Mouse (Mus musculus): Measurements from ENCODE around the gene Kng1.
A peak's percentile ranks its signal among the peaks of the same experiment; 100 is the strongest.
"Not testable (repeated sequence)": the region's sequence is repeated elsewhere in the genome, so short reads cannot be mapped to it uniquely, and the experiment has no call there.

The Kng1 gene

DNA sequence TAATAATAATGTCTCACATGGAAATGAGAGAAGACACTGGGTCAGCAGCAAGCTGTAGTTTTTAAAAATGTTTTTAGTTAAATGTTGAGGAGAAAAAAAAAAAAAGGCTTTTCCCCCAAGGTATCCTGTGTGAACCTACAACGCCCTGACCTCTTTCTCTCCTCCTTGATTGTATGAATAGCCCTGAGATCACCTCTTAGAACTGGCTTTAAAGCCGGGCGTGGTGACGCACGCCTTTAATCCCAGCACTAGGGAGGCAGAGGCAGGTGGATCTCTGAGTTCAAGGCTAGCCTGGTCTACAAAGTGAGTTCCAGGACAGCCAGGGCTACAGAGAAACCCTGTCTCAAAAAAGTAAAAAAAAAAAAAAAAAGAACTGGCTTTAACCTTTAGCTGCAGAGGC lies 37.9 kb downstream of the Kng1 start:
- DNase-seq, result not testable (repeated sequence)

DNA sequence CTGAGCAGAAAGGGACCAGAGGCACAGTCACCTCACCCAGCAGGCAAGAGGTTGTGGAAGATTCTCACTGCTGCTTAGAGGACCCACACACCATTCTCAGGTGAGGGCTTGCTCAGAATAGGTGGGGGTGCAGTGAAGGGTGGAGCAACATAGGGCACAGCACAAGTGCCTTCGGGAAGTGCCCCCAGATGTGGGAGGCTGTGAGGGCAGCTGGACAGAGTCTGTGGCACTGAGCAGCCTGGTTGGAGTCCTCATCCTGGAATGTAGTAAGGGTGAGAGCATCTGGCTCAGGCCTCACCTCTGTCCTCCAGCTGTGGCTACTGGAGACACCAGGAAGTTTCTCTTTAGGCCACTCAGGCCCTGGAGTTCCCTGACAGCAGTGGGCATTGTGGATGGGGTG lies 39.2 kb downstream of the Kng1 start:
- not testable (repeated sequence) for DNase-seq

DNA sequence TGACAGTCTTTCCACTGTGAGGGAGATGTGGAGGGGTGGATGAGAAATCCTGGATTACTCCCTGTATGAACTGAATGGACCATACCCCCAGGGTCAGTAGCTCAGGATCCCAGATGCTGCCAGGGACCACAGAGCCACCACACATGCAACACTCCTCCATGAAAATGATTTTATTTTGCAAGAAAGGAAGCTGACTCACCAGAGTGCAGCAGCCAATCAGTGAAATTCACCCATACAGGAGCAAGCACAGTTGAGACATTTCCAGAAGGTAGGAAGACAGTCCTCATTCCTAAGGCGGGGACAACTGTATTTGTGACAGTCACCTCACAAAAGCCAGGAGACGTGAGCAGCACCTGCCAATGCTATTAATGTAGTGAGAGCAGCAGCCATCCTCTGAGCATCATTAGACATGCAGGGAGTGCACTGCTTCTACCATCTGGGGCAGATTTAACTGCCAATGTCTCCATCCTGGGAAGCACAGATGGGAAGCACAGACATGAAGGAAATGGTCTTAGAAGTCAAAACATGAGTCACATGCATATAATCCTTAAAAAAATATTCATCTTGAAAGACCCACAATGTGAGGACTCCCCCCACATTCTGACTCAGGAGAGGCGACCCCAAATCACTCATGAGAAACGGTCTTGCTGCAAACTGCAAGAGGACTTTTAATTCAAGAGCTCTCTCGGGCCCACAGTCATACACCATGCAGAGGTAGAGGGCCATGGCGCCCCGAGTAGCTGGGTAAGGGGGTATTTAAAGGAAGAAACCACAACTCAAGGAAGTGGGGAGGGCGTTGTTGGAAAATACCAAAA lies 39.8 kb downstream of the Kng1 start:
- not testable (repeated sequence) for DNase-seq

DNA sequence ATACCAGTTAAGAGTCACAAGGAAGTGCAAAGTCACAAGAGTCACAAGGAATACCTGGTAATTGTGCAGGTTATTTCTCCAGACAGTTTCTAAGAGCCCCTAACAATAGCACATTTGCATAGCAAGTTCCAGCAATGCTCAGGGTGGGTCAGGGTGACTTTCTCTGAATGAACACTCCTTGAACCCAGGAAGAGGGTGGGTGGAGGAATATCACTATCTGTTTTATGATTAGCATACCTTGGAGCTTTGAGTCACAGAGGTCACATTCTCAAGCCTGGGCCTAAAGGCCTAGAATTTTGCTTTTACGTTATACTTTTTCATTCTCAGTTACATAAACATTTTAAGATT lies 40.4 kb downstream of the Kng1 start:
- not testable (repeated sequence) for DNase-seq

DNA sequence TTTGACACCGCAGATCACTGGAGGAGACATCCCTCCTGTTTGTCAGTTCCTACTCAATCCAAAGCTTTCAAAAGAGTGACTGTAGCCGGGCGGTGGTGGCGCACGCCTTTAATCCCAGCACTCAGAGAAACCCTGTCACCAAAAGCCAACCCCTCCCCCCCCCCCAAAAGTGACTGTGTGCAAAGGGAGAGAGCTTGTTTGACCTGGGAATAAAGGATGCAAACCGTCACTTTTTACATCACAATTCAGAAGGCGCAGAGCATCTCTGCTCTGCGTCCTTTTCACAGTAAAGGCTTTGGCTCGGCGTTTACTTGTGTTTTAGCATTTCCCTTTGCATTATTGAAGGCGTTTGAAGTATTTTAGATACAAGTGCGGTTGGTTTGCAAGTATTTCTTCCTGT lies 42.0 kb downstream of the Kng1 start:
- no peak for DNase-seq

DNA sequence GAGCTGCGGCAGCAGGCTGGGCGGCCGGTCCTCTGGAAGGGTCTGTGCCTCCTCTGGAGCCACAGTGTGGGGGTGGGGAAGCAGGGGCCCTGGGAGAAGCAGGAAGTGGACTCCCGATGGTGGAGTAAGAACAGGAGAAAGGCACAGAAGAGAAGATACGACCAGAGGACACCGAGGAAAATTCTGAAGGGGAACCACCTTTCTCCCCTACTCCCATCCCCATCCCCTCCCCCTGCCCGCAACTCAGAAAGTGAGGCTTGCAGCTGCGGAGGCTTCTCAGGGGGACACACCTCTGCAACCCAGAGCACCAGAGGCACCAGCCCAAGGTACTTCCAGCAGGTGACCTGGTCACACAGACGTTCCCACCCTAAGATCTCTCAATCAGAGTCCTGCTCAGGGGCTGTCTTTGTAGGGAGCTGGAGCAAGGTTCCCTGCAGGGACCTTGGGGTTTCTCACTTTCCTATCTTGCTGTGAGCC lies 42.5 kb downstream of the Kng1 start:
- no peak for DNase-seq

DNA sequence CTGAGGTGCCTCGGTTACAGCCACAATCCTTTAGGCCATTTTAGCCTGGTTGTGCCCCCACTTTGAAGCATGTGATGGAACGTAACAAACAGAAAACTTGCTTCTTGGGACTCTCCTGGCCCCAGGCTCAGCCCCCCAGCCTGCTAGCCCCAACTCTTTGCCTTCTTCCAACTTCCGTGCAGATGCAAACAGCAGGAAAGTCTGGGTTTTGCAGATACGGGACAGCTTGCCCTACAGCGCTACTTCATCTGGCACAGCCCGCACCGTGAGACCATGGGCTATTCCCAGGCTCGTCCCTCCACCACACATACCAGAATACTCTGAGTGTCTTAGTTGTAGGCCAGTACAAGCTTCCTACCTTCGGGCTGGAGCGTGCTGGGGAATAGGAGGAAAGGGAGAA lies 42.9 kb downstream of the Kng1 start:
- DNase-seq, result no peak

DNA sequence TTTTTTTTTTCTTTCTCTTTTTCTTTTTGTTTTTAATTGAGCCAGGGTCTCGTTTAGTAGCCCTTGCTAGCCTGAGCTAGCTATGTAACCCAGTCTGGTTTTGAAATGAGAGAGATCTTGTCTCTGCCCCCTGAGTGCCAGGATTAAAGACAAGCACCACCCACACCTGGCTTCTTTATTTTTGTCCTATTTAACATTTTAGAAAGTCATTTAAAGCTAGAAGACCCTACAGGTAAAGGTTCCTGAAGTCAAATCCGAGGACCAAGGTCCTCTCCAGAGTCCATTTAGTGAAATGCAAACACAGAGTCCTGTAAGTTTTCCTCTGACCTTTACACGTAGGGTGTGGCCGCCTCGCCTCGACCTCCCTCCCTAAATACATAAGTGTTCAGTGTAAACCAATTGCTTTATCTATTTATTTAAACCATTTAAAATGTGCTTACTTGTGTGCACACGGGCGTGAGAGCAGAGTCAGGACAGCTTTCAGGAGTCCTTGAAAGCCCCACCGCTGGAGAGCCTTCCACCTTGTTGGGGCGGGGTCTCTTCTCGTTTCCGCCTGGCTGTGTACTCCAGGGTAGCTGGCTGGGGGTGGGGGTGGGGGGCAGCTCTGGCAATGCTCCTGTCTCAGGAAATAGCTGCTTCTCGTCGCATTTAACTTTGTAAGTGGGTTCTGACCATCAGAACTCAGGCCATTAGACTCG lies 44.8 kb downstream of the Kng1 start:
- peak in 1 of 2 experiments; percentile 51 for DNase-seq

DNA sequence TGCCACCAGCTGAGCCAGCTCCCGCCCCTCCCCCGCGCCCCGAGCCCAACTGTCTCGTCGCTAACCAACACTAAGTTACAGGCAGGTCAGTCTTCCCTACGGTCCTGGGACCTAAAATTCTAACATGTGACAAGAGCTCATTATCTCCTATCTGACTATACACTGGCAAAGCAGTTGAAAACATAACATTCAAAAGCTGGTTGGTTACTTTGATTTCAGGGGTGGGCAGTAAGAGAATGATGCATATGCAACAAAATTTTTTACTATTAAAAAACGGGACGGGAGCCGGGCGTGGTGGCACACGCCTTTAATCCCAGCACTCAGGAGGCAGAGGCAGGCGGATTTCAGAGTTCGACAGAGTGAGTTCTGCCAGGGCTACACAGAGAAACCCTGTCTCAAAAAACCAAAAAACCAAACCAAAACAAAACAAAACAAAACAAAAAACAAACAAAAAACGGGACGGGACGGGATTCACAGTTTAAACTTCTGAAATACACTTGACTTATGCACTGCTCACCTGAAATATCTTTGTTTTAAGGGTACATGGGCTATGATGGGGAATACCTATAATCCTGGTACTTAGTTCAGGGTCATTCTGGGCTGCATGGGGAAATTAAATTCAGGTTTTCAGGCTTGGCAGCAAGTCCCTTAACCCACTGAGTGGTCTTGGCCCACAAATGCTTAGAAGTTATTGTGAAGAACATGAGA lies 45.5 kb downstream of the Kng1 start:
- DNase-seq, result no peak

DNA sequence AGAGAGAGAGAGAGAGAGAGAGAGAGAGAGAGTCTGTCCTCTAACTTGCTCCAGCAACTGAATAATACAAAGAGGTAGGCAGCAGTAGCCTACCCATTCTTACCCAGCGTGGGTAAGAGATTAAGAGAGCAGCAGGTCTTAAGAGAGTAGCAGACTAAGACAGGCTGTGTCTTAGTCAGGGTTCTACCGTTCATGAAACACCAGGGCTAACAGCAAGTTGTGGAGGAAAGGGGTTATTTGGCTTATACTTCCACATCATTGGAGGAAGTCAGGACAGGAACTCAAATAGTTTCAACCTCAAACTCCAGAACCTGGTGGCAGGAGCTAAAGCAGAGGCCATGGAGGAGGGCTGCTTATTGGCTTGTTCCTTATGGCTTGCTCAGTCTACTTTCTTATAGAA lies 46.2 kb downstream of the Kng1 start:
- no peak for DNase-seq

DNA sequence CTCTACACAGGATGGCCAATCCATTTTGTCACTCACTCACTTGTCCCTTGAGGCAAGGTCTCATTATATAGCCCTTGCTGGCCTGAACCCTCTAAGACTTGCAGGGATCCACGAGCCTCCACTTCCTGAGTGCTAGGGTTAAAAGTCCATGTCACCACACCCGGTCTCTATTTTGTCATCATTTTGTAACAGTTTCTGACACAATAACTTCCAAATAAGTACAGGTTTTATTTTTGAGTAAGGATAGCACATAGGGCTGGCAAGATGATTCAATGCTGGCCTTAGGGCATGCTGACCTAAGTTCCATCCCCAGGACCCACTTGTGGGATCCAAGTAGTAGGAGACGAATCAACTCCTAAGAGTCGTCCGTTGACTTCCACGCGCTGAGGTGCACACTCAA lies 48.5 kb downstream of the Kng1 start:
- no peak for DNase-seq

DNA sequence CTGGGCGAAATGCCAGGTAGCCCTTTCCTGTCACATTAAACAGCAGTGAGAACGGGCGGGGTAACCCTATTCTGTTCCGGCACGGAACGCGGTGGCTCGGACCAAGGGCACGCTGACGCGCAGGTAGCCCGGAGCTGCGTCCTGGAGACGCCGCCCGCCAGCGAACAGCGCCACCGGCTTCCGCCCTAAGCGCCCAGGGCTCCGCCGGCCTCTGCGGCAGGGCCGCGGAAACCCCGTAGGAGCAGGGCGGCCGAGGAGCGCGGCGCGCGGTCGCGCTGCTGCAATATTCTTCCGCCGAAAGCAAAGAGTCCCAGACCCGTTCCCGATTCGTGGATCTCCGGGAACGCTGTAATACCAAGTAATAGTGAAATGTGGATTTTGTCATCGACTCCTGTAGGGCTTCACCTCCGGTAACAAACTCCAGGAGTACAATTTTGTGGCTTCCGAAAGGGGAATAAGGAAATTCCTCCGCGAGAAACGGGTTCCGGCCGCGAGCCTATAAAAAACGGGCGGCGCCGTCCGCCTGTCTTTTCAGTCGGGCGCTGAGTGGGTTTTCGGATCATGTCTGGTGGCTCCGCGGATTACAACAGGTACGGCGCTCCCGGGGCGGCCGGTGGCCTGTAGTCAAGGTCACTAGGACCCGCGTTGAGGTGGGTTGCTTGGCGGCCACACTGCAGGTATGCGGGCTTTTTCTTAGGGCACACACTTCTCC lies 49.7 kb downstream of the Kng1 start, which contains the start of gene Eif4a2:
Gene Eif4a2 (plus strand): TSS at position 214 of the 712 bp plus-strand sequence.
- DNase-seq, result peak; percentile 81 to 85

DNA sequence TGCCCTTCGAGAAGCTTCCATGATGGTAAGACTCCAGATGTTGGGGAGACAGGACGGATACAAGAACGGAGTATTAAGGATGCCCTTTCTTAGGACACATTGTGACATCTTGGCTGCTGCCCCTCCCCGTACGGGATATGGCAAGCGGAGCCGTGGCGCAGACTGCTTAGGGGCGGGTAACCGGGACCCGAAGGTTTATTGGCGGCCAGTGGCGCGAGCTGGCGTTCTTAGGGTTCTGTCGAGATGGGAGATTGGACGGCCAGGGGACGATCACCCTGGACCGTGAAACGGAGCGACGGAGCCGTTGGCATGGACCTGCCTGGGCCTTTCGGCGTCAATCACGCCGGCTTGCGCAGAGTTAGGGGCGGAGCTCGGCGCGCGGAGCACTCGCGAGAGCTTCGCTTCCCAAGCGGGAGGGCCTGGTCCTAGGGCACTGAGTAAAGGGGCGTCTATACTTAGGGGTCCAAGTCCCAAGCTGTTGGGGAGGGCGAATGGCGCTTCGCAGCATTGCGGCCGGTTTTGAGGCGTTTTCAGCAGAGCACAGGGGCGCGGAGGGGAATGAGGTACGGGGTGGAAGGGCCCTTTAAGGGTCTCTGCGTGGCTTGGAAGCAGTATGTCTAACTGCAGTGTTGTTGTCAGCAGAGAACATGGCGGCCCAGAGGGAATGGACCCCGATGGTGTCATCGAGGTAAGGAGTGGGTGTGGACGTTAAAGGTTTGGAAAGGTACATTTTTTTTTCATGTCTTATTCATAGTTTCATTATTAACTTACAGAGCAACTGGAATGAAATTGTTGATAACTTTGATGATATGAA lies 50.5 kb downstream of the Kng1 start:
- DNase-seq, result peak; percentile 72 to 81

DNA sequence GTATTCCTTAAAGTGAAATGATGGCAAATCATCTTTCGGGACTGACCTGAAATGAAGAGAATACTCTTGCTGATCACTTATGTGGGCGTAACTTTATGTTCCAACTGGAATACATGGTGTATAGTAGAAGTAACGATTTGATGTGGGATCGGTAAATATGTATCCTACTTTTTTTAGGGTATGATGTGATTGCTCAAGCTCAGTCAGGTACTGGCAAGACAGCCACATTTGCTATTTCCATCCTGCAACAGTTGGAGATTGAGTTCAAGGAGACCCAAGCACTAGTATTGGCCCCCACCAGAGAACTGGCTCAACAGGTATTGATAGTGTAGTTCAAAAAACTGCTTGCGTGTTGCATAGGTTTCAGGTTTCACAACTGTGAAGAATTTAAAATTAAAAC lies 51.3 kb downstream of the Kng1 start:
- DNase-seq, result no peak

DNA sequence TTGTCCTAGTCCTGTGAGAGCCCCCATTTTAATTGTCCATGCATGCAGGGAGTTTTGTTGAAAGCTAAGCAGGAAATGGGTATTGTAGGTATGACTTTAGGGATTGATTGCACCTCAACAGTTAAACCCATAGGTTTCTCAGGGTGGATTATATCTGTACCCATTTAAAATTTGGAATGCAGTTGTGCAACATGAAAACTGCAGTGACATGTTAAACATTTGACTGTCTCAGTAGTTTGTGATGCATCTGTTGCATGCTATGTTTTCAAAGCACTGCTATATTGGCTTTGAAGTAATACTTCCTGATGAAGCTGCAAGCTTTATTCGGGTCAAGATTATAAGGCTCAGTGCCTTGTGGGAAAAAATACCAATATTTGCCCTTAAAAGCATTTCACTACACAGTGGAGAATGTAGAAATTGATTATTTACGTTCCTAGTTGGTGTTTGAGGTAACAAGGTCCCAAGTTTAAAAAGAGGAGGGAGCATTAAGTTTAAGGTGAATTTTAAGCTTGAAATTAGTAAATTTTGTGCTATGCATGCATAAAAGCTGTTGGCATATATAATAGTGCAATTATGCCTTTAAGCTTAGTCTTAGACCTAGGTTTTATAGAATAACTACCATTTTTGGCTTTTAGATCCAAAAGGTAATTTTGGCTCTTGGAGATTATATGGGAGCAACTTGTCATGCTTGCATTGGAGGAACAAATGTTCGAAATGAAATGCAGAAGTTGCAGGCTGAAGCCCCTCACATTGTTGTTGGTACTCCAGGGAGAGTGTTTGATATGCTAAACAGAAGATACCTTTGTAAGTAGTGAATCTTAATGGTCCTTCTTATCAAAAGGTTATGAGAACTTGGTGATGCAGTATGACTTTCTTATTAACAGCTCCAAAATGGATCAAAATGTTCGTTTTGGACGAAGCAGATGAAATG lies 52.0 kb downstream of the Kng1 start:
- DNase-seq, result no peak

DNA sequence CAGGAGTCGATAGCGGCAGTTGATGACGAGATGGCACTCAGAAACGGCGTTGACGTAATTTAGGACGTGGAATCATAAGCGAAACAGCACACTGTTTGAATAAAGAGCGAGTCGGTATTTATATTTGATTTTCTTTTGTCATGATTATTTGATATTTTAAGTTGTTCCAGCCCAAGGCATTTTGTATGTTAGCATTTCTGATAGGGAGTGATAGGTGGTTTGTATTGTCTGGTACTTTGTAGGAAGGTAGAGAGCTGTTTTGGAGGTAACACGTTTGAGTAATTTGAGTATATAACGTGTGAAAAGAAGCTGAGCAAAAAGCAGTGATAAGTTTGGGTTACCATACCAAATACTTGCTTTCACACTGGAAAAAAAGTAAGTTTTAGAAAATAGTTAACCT lies 54.7 kb downstream of the Kng1 start:
- DNase-seq, result no peak

DNA sequence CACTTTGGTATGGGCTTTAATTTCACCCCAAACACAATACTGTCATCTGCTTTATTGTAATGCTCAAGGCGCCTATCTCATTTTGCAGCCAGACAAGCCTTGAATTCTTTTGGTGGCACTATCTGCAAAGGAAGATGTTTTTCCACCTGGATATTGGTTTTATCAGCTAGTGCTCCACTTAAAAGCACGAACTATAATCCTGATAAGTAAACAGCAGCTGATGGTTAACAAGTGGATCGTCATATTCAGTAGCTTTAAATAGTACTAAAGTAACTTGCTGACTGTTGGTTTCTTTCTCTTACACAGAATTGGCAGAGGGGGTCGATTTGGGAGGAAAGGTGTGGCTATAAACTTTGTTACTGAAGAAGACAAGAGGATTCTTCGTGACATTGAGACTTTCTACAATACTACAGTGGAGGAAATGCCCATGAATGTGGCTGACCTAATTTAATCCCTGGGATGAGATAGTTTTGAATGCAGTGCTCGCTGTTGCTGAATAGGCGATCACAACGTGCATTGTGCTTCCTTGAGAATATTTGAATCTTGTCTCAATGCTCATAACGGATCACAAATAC lies 55.3 kb downstream of the Kng1 start:
- no peak for DNase-seq

DNA sequence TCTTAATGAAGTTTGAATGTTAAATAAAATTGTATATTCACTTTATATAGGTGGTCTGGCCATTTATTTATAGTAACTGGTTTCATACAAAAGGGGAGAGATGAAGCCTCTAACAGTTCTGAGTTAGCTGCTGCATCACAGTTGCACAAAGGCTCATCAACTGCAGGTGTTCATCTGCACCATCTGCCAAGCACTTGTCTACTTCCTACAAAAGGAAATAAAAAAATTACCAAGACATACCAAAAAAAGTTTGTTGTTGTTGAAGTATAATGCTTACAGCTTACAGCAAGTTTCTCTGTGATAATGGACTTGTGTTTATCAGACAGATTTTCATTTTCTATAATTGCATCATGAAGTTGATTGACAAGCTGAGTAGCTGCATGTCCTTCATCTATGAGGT lies 56.2 kb downstream of the Kng1 start:
- no peak for DNase-seq

DNA sequence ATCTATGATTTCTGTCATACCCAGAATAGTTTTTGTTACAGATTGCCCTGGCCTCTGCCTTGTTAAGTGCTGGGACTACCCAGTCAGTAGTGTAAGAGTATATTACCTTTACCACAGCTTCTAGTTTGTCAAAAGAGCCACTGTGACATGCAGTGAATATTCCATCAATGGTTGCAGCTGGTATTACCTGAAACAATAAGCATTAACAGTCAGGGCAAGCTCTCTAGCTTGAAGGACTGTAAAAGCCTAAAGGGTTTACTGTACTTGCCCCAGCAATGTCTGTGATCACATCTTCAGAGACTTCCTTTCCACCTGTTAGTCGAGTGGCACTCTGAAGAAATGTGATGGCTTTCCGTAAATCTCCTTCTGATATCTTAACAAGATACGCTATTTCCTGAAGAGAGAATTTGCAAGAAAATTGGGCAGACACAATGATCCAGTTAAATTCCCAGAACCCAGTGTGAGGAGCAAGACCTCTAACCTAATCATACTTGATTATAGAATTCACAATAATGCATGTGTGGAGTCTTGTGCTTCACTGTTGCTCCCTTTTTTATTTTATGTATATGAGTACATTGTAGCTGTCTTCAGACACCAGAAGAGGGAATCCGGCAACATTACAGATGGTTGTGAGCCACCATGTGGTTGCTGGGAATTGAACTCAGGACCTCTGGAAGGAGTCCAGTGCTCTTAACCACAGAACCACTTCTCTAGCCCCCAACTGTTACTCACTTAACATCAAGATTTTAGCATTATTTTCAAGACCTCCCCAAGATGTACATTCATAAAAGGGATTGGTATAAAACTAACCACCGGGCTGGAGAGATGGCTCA lies 56.9 kb downstream of the Kng1 start:
- no peak for DNase-seq

DNA sequence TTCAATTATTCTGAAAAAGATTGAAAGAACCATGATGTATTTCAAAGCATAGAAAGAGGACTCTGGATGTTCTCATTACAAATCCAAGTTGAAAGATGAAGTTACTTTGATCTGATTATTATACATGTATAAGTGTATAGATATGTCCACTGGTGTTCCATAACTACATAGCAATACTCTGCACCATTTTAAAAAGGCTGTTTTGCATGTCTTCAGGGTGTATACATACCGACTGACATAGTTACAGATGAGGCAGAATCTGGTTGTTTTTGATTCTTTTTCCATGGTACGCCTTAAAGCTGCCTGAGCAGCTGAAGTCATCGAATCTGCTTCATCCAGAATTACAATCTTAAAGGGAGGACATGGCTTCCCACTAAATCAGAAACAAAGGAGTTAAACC lies 57.8 kb downstream of the Kng1 start:
- DNase-seq, result no peak
